Mouse (Mus musculus): ENCODE measurements at regions not wholly inside any gene's neighbourhood (a gene's known extent, or its start where the extent isn't known, plus 50 kb on each side); places are given as distances from the start of the nearest gene placed in this dataset. TPM values are rescaled to one million over a fixed set of nuclear protein-coding genes. Genes with fewer than 3 reads are reported as not detected.

DNA sequence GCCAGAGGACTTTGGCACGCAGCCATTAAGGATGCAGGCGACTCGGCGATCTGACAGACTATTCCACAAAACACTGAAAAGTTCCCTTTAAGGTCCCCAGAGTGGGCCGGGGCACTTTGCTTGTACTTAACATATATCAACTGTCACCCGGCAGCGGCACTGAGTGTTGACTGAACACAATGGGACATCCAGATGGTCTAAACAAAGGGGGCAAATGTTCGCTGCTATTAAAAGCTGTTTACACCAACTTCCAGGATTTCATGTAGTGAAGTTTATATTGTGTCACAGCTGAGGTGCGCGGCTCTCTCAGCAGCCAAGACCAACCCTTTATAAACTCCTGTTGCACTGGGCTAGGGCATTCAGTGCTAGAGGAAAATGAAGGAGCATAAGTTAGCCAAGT is 157.6 kb downstream of the Zfp281 start:
- Histone ChIP-seq H3K9ac (ENCODE audit: low read length) (peak overlapping the region; percentile 53), H3K27me3 (ENCODE audit: control insufficient read depth, insufficient read depth, low read depth, low read length) (no peaks in the 10 kb centered on the region), H3K4me1 (replicated peaks; ENCODE audit: control insufficient read depth, insufficient read depth, low read length) (peaks cover 15% of the 10 kb centered on the region; the same call in 1 of the 2 replicates), H3K9me3 (ENCODE audit: control insufficient read depth, low read length) (no peaks in the 10 kb centered on the region), H3K4me2 (ENCODE audit: low read depth, low read length) (peak overlapping the region; percentile 66), H3K4me3 (ENCODE audit: low read length) (peak overlapping the region; percentile 49), H3K36me3 (ENCODE audit: control insufficient read depth, insufficient read depth, low read length) (no peaks in the 10 kb centered on the region), H3K27ac (ENCODE audit: low read length) (peak overlapping the region; percentile 70)
- WGBS, result 9% methylated on average over 10 of the region's 10 CpGs
- peak; percentile 87 for ATAC-seq (ENCODE audit: low read depth)

DNA sequence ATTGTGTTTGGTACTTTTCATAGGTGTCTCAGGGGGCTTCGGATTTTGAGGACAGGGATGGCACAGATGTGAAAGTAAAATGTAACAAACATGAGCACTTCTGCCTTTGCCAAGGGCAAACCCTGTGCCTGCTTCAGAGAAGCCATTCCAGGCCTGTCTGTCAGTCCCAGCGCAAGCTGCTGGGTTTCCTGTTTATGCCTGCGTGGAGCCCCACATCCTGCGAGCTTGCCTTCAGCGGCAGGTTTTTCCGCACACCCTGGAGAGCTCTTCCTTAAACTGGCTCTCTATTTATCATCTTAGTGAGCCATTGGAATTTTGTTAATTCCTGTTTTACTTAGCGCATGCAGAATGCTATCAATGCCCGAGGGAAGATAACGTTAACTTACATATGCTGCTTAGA is 159.5 kb downstream of the Zfp281 start:
- no peaks in the 10 kb centered on the region for H3K27me3 ChIP-seq (ENCODE audit: control insufficient read depth, insufficient read depth, low read depth, low read length)
- H3K9me3 ChIP-seq (ENCODE audit: control insufficient read depth, low read length), result no peaks in the 10 kb centered on the region
- no peaks in the 10 kb centered on the region for H3K36me3 ChIP-seq (ENCODE audit: control insufficient read depth, insufficient read depth, low read length)
- no peak overlapping the region for H3K4me3 ChIP-seq (ENCODE audit: low read length)
- H3K4me1 ChIP-seq (replicated peaks; ENCODE audit: control insufficient read depth, insufficient read depth, low read length), result peaks cover 15% of the 10 kb centered on the region; the same call in 1 of the 2 replicates
- peak; percentile 64 for ATAC-seq (ENCODE audit: low read depth)
- 30% methylated on average over 9 of the region's 9 CpGs for WGBS
- H3K27ac ChIP-seq (ENCODE audit: low read length), result peak overlapping the region; percentile 15
- H3K9ac ChIP-seq (ENCODE audit: low read length), result no peak overlapping the region
- no peak overlapping the region for H3K4me2 ChIP-seq (ENCODE audit: low read depth, low read length)

DNA sequence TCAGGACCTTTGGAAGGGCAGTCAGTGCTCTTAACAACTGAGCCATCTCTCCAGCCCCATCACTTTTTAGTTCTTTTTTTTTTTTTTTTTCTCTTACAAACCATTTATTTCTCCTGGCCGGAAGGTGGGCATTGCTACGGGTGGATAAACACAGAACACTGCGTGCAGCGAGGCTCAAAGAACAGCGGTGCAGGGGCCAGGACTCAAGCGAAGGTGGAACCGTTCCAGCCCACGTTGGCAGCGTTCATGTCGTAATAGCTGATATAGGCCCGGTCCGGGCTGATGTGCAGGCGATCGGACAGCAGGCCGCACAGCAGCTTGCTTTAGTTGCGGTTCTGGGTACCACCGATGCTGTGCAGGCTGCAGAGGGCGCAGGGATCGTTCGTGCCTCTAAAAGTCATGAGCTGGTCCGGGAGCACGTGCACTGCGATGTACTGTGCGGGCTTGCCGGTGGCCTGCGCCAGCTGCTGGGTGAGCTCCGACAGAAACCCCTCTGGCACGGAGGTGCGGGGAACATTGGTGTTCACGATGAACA is 164.3 kb downstream of the Zfp281 start:
- H3K9me3 ChIP-seq (ENCODE audit: control insufficient read depth, low read length), result no peaks in the 10 kb centered on the region
- no peak overlapping the region for H3K27ac ChIP-seq (ENCODE audit: low read length)
- no peaks in the 10 kb centered on the region for H3K4me1 ChIP-seq (replicated peaks; ENCODE audit: control insufficient read depth, insufficient read depth, low read length)
- 64% methylated on average over 30 of the region's 30 CpGs for WGBS
- no peak overlapping the region for H3K4me2 ChIP-seq (ENCODE audit: low read depth, low read length)
- no peak overlapping the region for H3K4me3 ChIP-seq (ENCODE audit: low read length)
- H3K36me3 ChIP-seq (ENCODE audit: control insufficient read depth, insufficient read depth, low read length), result no peaks in the 10 kb centered on the region
- ATAC-seq (ENCODE audit: low read depth), result no peak
- H3K27me3 ChIP-seq (ENCODE audit: control insufficient read depth, insufficient read depth, low read depth, low read length), result no peaks in the 10 kb centered on the region
- no peak overlapping the region for H3K9ac ChIP-seq (ENCODE audit: low read length)

DNA sequence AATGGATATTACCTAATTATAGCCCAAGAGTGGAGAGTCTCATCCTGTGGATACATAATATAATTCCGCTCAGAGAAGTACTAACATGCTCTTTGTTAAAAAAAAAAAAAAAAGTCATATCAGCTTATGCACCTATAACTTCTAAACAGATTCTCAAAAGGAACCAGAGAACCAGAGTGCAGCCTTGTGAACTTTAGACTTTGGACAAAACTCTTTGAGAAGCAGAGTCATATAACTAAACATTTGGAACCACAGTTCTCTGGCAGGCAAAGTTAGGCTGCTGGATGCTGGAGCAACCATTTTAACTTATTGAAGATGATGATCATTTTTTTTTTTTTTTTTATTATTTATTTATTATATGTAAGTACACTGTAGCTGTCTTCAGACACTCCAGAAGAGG is 166.9 kb downstream of the Zfp281 start:
- Histone ChIP-seq H3K9me3 (ENCODE audit: control insufficient read depth, low read length) (no peaks in the 10 kb centered on the region), H3K4me3 (ENCODE audit: low read length) (no peak overlapping the region), H3K4me1 (replicated peaks; ENCODE audit: control insufficient read depth, insufficient read depth, low read length) (no peaks in the 10 kb centered on the region), H3K4me2 (ENCODE audit: low read depth, low read length) (no peak overlapping the region), H3K36me3 (ENCODE audit: control insufficient read depth, insufficient read depth, low read length) (no peaks in the 10 kb centered on the region), H3K9ac (ENCODE audit: low read length) (no peak overlapping the region), H3K27me3 (ENCODE audit: control insufficient read depth, insufficient read depth, low read depth, low read length) (no peaks in the 10 kb centered on the region), H3K27ac (ENCODE audit: low read length) (no peak overlapping the region)
- 61% methylated on average over 1 of the region's 1 CpGs for WGBS
- no peak for ATAC-seq (ENCODE audit: low read depth)

Small RNA genes in the stretch of these regions (microRNA-seq; reads per million reads assigned to microRNA genes)
- not detected for gene Gm22132
